Mouse (Mus musculus) cerebellum, adult 2 months (tissue): Measurements from ENCODE around the gene Abcf1.

Experiments used
- CTCF ChIP-seq: fragments of 200-500 bp; IDR thresholded peaks from 2 replicates; pipeline ENCODE4 v1.5.1; 2011; ENCODE audit warnings: low read depth, mild to moderate bottlenecking, control low read depth, low read length, moderate library complexity, borderline replicate concordance; ENCODE audit not compliant: insufficient read depth
- POLR2A ChIP-seq: fragments of 200-500 bp; IDR thresholded peaks from 2 replicates; pipeline ENCODE4 v1.6.1; 2011; ENCODE audit warnings: low read length, control low read depth, borderline replicate concordance; ENCODE audit not compliant: insufficient read depth

GRCm38 (mm10) chr17:35954665-35955064 is 14.9 kb downstream of the Abcf1 start:
- TF ChIP-seq POLR2A (no peak), CTCF (no peak)
